Mouse (Mus musculus) heart, embryonic 10.5 days (tissue): ENCODE measurements around the gene Trpc4. TPM values are rescaled to one million over a fixed set of nuclear protein-coding genes. Genes with fewer than 3 reads are reported as not detected.

ENCODE experiments used
- DNase-seq: peaks from one replicate; pipeline ENCODE4 v3.0.0-alpha.2; 2017; ENCODE audit warnings: low spot score
- H3K27ac ChIP-seq: fragments of 300-500 bp; sonication (generic); 2 replicates; pipeline ENCODE4 v1.5.1; 2016; ENCODE audit warnings: mild to moderate bottlenecking
- H3K27me3 ChIP-seq: fragments of 300-500 bp; sonication (generic); 2 replicates; pipeline ENCODE4 v1.6.1; 2016; ENCODE audit warnings: mild to moderate bottlenecking; ENCODE audit not compliant: poor library complexity, insufficient read depth, severe bottlenecking
- H3K36me3 ChIP-seq: fragments of 300-500 bp; sonication (generic); 2 replicates; pipeline ENCODE4 v1.6.1; 2016; ENCODE audit warnings: mild to moderate bottlenecking, moderate library complexity
- H3K4me1 ChIP-seq: fragments of 300-500 bp; sonication (generic); 2 replicates; pipeline ENCODE4 v1.6.1; 2016; ENCODE audit warnings: mild to moderate bottlenecking
- H3K4me3 ChIP-seq: fragments of 300-500 bp; sonication (generic); 2 replicates; pipeline ENCODE4 v1.5.1; 2016; ENCODE audit warnings: mild to moderate bottlenecking, moderate library complexity
- H3K9me3 ChIP-seq: fragments of 300-500 bp; sonication (generic); 2 replicates; pipeline ENCODE4 v1.6.1; 2016; ENCODE audit warnings: mild to moderate bottlenecking, moderate library complexity
- WGBS: fragments of 180-500 bp; shearing (Covaris S2); methylation state at CpG from one replicate; pipeline ENCODE4 v1.1.7; 2016; 5-methylcytosine and 5-hydroxymethylcytosine counted together
- polyA plus RNA-seq: library from polyadenylated mRNA; unstranded; fragments of >200 nt; fragmentation: Nextera tagmentation; extraction: Ambion mirVana; gene quantifications from 2 replicates; pipeline ENCODE4 v1.2.1, GENCODE M21; 2016

The Trpc4 gene
- polyA plus RNA-seq, 1 experiment from 2014 or later: 0.29 TPM

- Histone ChIP-seq H3K27ac (no peak overlapping the region), H3K9me3 (no peaks in the 10 kb centered on the region), H3K4me1 (no peaks in the 10 kb centered on the region), H3K27me3 (no peaks in the 10 kb centered on the region), H3K4me3 (no peak overlapping the region), H3K36me3 (no peaks in the 10 kb centered on the region)
- WGBS: 86% methylated on average over 1 of the region's 1 CpGs
- no peak for DNase-seq
These were observed 55.6 kb downstream of the Trpc4 start for GRCm38 (mm10) chr3:54211441-54211840.

- H3K27ac ChIP-seq: no peak overlapping the region
- no peaks in the 10 kb centered on the region for H3K9me3 ChIP-seq
- no peak overlapping the region for H3K4me3 ChIP-seq
- no peaks in the 10 kb centered on the region for H3K36me3 ChIP-seq
- no peaks in the 10 kb centered on the region for H3K4me1 ChIP-seq
- DNase-seq: no peak
- no peaks in the 10 kb centered on the region for H3K27me3 ChIP-seq
- 74% methylated on average over 8 of the region's 8 CpGs for WGBS
These were observed 66.7 kb downstream of the Trpc4 start for GRCm38 (mm10) chr3:54222549-54222948.

- Histone ChIP-seq H3K36me3 (no peaks in the 10 kb centered on the region), H3K9me3 (no peaks in the 10 kb centered on the region), H3K4me3 (no peak overlapping the region), H3K4me1 (no peaks in the 10 kb centered on the region), H3K27me3 (no peaks in the 10 kb centered on the region), H3K27ac (no peak overlapping the region)
- DNase-seq: no peak
- 70% methylated on average over 4 of the region's 4 CpGs for WGBS
These were observed 72.6 kb downstream of the Trpc4 start for GRCm38 (mm10) chr3:54228463-54228862.

GRCm38 (mm10) chr3:54238891-54239290 lies 83.1 kb downstream of the Trpc4 start:
- H3K27me3 ChIP-seq: no peaks in the 10 kb centered on the region
- H3K4me1 ChIP-seq: no peaks in the 10 kb centered on the region
- H3K27ac ChIP-seq: no peak overlapping the region
- no peak for DNase-seq
- no peaks in the 10 kb centered on the region for H3K36me3 ChIP-seq
- H3K9me3 ChIP-seq: no peaks in the 10 kb centered on the region
- WGBS: 75% methylated on average over 5 of the region's 5 CpGs
- no peak overlapping the region for H3K4me3 ChIP-seq

GRCm38 (mm10) chr3:54239426-54239825 lies 83.6 kb downstream of the Trpc4 start:
- no peaks in the 10 kb centered on the region for H3K36me3 ChIP-seq
- H3K4me1 ChIP-seq: no peaks in the 10 kb centered on the region
- no peak for DNase-seq
- WGBS: 88% methylated on average over 7 of the region's 7 CpGs
- no peaks in the 10 kb centered on the region for H3K9me3 ChIP-seq
- no peaks in the 10 kb centered on the region for H3K27me3 ChIP-seq
- H3K27ac ChIP-seq: no peak overlapping the region
- no peak overlapping the region for H3K4me3 ChIP-seq

GRCm38 (mm10) chr3:54243136-54243535 lies 87.3 kb downstream of the Trpc4 start:
- Histone ChIP-seq H3K9me3 (no peaks in the 10 kb centered on the region), H3K4me1 (no peaks in the 10 kb centered on the region), H3K27ac (no peak overlapping the region), H3K4me3 (no peak overlapping the region), H3K36me3 (no peaks in the 10 kb centered on the region), H3K27me3 (no peaks in the 10 kb centered on the region)
- no peak for DNase-seq
- WGBS: 89% methylated on average over 1 of the region's 1 CpGs

- 73% methylated on average over 4 of the region's 4 CpGs for WGBS
- H3K4me1 ChIP-seq: no peaks in the 10 kb centered on the region
- H3K4me3 ChIP-seq: no peak overlapping the region
- no peaks in the 10 kb centered on the region for H3K27me3 ChIP-seq
- no peaks in the 10 kb centered on the region for H3K9me3 ChIP-seq
- no peaks in the 10 kb centered on the region for H3K36me3 ChIP-seq
- no peak overlapping the region for H3K27ac ChIP-seq
- no peak for DNase-seq
These were observed 89.1 kb downstream of the Trpc4 start for GRCm38 (mm10) chr3:54244729-54245465.

GRCm38 (mm10) chr3:54246416-54246815 lies 90.6 kb downstream of the Trpc4 start:
- Histone ChIP-seq H3K4me1 (no peaks in the 10 kb centered on the region), H3K36me3 (no peaks in the 10 kb centered on the region), H3K9me3 (no peaks in the 10 kb centered on the region), H3K27me3 (no peaks in the 10 kb centered on the region), H3K4me3 (no peak overlapping the region), H3K27ac (no peak overlapping the region)
- DNase-seq: no peak
- WGBS: 70% methylated on average over 2 of the region's 2 CpGs

- no peaks in the 10 kb centered on the region for H3K9me3 ChIP-seq
- 84% methylated on average over 6 of the region's 6 CpGs for WGBS
- no peaks in the 10 kb centered on the region for H3K36me3 ChIP-seq
- no peaks in the 10 kb centered on the region for H3K4me1 ChIP-seq
- no peak for DNase-seq
- no peak overlapping the region for H3K4me3 ChIP-seq
- H3K27ac ChIP-seq: no peak overlapping the region
- no peaks in the 10 kb centered on the region for H3K27me3 ChIP-seq
These were observed 93.5 kb downstream of the Trpc4 start for GRCm38 (mm10) chr3:54249311-54249710.

GRCm38 (mm10) chr3:54266943-54267342 lies 111.1 kb downstream of the Trpc4 start:
- 94% methylated on average over 1 of the region's 1 CpGs for WGBS
- no peaks in the 10 kb centered on the region for H3K9me3 ChIP-seq
- H3K4me1 ChIP-seq: no peaks in the 10 kb centered on the region
- no peak for DNase-seq
- H3K27ac ChIP-seq: no peak overlapping the region
- H3K27me3 ChIP-seq: no peaks in the 10 kb centered on the region
- H3K4me3 ChIP-seq: no peak overlapping the region
- no peaks in the 10 kb centered on the region for H3K36me3 ChIP-seq

GRCm38 (mm10) chr3:54269180-54269579 lies 113.3 kb downstream of the Trpc4 start:
- no peak for DNase-seq
- WGBS: 58% methylated on average over 6 of the region's 6 CpGs
- Histone ChIP-seq H3K4me3 (no peak overlapping the region), H3K27me3 (no peaks in the 10 kb centered on the region), H3K4me1 (peaks cover under 1% of the 10 kb centered on the region; the same call in 1 of the 2 replicates), H3K36me3 (no peaks in the 10 kb centered on the region), H3K9me3 (no peaks in the 10 kb centered on the region), H3K27ac (no peak overlapping the region)

GRCm38 (mm10) chr3:54274651-54275050 lies 118.8 kb downstream of the Trpc4 start:
- WGBS: 69% methylated on average over 7 of the region's 7 CpGs
- no peak overlapping the region for H3K27ac ChIP-seq
- DNase-seq: no peak
- H3K36me3 ChIP-seq: no peaks in the 10 kb centered on the region
- H3K4me1 ChIP-seq: peaks cover 3% of the 10 kb centered on the region; the same call in 1 of the 2 replicates
- H3K27me3 ChIP-seq: no peaks in the 10 kb centered on the region
- H3K4me3 ChIP-seq: no peak overlapping the region
- no peaks in the 10 kb centered on the region for H3K9me3 ChIP-seq

GRCm38 (mm10) chr3:54289731-54290130 lies 133.9 kb downstream of the Trpc4 start:
- DNase-seq: no peak
- Histone ChIP-seq H3K4me1 (no peaks in the 10 kb centered on the region), H3K27me3 (no peaks in the 10 kb centered on the region), H3K36me3 (no peaks in the 10 kb centered on the region), H3K27ac (no peak overlapping the region), H3K9me3 (no peaks in the 10 kb centered on the region), H3K4me3 (no peak overlapping the region)
- WGBS: 68% methylated on average over 3 of the region's 3 CpGs

GRCm38 (mm10) chr3:54310604-54311003 lies 154.8 kb downstream of the Trpc4 start:
- no peak overlapping the region for H3K4me3 ChIP-seq
- no peaks in the 10 kb centered on the region for H3K4me1 ChIP-seq
- DNase-seq: no peak
- H3K36me3 ChIP-seq: no peaks in the 10 kb centered on the region
- WGBS: 40% methylated on average over 5 of the region's 5 CpGs
- no peaks in the 10 kb centered on the region for H3K27me3 ChIP-seq
- no peaks in the 10 kb centered on the region for H3K9me3 ChIP-seq
- H3K27ac ChIP-seq: no peak overlapping the region
